Mouse (Mus musculus): ENCODE results near the gene Il34. TPM values are rescaled to one million over a fixed set of nuclear protein-coding genes. Genes with fewer than 3 reads are reported as not detected.

Il34 gene
- total RNA-seq (2022): 1 to 10 TPM; 4.3 to 8.3 (median 5.9) TPM

DNA sequence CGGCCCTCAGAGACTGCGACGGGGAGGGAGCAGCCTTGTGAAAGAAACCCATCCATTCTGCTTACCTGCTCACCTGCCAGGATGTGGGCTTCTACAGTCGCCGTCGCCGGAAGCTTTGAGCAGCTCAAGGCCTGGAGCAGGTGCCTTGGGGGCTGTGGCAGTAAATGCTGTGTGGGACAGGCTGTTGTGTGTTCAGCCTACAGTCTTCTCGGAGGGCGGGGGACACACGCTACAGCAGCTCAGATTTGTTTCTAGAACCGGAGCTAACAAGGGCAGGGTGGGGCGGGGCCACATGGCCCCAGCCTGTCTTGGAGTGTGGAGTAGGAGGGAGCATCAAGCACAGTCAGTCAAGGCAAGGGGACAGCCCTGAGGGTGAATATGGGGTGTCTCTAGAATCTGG, at the start of gene Il34:
Gene Il34, minus strand, starts transcription at position 256 of the 400 bp plus-strand sequence.
- DNase-seq (ENCODE audit: low spot score): no peak

DNA sequence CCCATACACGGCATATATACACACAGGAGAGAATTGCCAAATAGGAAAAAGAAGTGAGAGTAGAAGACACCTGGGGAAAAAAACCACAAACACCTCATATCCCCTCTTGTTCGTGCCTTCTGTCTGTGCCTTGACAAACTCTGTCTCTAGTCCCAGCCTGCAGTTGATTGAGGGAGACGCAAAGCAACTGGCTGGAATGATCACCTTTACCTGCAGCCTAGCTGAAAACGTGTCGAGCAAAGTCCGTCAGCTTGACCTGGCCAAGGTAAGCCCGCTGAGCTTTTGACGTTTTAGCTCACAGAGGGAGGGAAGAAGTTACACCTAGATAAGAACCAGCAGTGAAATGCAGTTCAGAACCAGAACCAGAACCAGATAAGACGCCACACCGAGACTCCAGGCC, 45.5 kb upstream of the Il34 start:
- no peak for DNase-seq (ENCODE audit: low spot score)

DNA sequence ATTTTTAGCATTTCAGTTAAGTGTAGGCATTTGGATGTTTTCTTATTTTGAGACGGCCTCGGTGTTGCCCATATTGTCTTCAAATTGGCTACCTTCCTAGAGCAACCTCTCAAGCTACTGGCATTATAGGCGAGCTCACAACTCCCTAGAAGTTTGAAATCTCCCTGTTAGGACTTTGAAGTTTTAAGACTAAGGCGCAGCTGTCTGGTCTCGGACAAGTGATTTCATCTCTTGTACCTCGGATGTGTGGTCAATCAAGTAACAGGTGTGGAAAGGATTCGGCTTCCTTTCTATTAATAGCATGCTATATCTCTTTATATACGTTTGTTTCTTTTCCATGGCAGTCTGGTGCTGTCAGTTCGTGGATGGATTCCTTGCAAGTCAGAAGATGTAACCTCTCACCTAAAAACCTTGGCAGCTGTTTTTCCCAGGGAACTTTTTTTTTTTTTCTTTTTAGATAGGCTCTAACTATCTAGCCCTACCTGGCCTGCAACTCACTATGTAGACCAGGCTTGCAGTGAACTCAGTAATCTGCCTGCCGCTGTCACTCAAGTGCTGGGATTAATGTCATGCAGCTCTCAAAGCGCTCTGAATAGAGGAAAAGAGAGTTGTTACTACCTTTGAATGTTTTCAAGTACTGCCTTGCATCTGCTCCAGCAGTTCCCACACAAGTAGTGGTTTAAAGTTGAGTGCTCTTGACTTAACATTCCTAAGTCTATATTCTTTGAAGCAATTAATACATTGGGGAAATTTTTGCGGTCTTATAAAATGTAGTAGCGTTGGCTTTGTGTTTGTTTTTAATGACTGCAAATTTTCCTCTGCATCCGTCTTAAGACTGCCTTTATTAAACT, 42.1 kb upstream of the Il34 start:
- DNase-seq (ENCODE audit: low spot score): no peak

DNA sequence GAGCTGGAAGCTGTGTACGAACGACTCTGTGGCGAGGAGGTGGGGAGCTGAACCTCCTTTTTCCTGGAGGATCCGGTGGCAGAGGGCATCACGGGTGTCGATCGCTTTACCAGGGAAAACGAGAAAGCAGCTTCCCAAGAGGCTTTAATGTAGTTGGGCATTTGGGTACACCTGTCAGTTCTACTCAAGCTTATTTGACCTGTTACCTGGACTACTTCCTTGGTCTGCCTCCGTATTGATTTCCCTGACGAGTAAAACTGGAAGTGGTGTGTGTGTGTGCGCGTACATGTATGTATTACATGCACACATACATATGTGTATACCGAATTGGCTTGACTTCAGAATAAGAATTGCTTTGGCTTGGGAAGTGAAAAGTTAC, 41.4 kb upstream of the Il34 start:
- no peak for DNase-seq (ENCODE audit: low spot score)

DNA sequence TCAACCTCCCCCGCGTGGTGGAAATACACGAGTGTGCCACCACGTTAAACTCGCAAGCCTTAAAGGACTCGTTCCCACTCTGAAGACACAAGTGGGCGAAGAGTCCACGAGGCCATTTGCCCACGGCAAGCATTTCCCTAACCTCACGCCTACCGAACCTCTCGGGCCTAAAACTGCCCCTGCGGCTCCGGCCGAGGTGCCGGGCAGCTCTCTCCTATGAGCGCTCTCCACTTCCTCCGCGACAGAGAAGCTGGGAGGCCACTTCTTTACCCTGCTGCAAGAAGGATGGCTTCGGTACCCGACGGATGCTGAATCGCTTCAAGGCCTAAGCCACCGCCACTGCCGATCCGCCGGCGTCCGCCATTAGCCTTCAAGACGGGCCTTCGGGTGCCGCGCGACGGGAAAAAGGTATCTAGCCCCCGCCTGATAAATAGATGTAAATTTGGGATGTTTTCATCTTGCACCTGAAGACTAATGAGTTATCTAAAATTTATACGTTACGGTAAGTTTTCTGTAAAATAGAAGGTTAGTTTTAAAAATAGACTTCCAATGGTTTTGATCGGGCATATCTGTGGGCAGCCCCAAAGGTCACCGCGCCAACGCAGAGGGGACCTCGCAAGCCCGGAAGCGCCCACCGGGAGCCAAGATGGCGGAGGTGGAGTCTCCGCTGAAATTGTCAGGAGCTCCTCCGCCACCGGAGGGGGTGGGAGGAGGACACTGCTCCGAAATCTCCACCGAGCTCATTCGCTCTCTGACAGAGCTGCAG, 40.9 kb upstream of the Il34 start, which contains the start of the genes Cog4 and Sf3b3:
Gene Cog4, plus strand, starts transcription at position 196 of the 766 bp plus-strand sequence.
Gene Sf3b3, minus strand, starts transcription at position 383 of the 766 bp plus-strand sequence.
- DNase-seq (ENCODE audit: low spot score): peak; percentile 92

DNA sequence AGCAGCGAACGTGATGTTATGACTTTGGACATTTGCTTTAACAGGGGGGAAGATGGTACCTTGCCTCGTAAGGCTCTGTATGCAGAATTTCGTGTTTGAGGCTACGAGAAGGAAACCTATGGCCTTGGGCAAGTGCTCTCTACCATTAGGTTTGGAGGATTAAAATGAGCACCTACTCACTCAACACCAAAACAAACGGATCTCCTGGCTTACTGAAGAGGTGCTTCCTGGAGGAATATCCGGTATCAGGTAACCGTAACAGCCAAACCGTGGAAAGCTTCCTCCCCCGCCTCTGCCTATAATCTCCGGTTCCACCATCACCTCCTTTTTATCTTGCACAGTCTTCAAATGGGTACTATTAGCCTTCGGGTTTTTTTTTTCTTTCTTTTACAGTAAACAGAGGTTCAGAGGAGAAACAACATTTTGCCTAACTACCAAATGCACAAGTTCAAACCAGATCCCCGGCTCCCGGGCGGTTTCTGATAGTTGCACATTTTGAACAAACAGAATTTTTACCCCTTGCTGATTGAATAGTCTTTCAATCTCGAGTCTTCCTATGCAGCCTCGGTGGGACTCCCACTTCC, 40.2 kb upstream of the Il34 start:
- peak; percentile 3 for DNase-seq (ENCODE audit: low spot score)

DNA sequence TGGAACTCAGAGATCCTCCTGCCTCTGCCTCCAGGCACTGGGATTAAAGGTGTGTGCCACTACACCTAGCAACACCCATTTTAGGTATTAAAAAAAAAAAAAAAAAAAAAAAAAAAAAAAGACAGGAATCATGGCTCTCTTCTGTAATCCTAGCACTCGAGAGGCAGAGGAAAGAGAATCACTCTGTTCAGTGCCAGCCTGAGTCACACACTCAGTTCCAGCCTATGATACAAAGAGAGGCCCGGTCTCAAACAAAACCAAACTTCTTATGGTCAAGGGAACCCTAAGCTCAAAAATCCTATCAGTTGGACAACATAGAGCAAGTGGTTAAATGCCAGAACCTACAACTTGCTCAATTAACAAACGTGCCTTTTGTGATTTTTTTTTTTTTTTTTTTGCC, 39.2 kb upstream of the Il34 start:
- DNase-seq (ENCODE audit: low spot score): no peak

DNA sequence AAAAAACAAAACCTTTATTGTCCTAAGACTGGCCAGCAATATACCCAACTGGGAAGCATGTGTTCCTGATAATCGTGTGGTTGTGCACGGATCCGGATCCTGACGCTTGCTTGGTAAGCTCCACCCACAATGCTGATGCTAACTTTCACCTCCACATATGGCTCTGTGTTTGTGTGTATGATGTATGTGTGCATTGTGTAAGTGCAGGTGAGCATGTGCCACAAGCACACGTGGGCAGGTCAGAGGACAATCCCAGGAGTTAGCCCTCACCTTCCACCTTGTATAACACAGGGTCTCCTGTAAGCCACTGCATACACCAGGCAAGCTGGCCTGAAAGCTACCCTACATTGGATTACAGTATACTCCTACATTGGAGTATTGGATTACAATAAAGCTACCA, 37.5 kb upstream of the Il34 start:
- no peak for DNase-seq (ENCODE audit: low spot score)

DNA sequence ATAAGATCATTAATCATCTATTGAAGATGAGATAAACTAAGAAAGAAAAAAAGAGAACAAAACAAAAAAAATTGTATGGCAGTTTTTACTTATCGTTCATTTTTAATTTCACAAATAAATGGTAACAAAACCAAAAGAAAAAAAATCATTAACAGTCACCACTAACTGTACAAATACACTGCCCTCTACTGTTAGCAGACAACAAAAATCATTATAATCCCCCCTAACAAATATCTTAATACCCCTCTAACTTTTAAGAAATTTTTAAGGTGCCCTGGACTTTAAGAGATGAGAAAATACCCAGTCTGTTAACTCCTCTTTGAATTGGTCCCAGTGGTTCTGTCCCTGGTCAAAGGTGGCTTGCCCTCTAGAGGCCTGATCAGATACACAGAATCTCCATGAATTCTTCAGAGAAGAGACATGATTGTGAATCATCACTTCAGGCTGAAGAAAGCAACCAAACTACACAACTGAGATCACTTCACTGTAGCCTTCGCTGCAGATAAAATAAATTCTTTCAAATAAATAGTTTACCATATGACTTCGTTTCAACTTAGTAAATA, 36.4 kb upstream of the Il34 start:
- DNase-seq (ENCODE audit: low spot score): no peak

DNA sequence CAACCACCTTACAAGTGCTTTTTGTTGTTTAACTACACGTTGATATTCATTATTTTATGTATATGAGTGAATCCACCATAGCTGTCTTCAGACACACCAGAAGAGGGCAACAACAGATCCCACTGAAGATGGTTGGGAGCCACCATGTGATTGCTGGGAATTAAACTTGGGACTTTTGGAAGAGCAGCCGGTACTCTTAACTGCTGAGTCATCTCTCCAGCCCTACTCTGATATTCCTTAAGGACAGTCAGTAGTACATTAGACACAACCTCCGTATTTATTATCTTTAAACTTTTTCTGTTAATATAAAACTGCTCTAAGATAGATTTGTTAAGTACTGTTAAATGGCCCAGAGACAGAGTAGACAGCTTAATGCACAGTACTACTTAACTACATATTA, 26.2 kb upstream of the Il34 start:
- no peak for DNase-seq (ENCODE audit: low spot score)

DNA sequence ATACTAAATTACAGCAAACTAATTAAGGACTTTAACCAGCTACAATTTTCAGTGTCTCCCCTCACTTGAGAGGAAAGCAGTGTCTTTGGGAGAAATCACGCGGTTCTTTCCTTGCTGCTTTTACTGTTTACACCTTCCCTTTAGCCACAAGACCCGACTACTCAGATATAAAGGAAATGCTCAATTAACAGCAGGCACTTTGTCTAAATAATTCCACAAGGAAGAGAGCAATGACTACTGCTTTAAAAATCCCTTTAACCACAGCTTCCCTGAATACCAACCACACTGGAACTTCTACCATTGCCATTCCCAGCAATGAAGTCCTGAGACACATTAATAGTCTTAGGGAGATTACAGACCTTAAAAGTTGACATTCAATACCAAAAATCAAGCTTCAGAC, 22.8 kb upstream of the Il34 start:
- no peak for DNase-seq (ENCODE audit: low spot score)

DNA sequence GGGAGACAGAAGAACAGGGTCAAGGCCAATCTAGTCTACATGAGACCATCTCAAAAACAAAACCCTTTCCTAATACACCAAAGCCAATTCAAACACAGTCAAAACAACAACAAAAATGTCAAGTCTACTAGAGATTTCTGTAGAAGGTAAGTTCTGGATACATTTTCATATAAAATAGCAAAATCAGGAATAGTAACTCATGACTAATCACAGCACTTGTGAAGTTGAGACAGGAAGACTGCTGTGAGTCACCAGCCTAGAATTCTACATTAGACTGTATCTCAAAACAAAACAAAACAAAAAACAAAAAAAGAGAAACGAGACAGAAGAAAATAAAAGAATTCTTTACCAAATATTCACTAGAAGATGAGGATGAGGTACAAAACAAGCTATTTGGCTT, 19.1 kb upstream of the Il34 start:
- DNase-seq (ENCODE audit: low spot score): no peak

DNA sequence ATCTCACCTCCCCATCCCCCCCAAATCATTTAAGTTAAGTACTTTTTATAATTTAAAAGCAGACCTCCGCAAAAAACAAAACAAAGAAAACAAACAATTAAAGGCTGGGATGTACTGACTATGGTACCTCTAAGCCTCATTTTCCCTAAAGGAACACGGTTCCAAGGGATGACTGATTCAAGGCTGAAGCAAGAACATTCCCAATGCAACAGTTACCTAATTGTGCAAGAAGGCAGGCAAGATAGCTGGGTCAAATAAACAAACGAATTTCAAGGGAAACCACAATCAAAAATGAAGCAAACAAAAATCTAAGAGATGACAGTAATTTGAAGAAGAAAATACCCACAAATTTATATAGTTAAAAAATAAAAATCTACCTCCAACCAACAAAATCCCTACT, 16.2 kb upstream of the Il34 start:
- DNase-seq (ENCODE audit: low spot score): no peak

DNA sequence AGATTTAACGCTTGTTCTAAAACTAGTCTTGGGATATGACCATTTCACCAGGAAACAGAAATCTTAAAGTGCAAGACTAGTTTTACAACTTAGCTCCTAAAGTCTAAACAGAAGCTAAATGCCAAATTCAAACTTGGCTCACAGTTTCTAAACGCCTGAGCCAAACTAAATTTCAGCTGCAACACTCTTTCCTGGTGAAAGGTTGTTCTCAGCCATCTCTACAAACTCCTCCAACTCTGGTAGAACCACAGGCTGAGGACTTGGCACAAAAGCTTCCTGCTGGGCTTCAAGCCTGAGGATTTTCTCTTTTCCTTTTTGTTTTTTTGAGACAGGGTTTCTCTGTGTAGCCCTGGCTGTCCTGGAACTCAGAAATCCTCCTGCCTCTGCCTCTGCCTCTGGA, 14.5 kb upstream of the Il34 start:
- DNase-seq (ENCODE audit: low spot score): no peak

DNA sequence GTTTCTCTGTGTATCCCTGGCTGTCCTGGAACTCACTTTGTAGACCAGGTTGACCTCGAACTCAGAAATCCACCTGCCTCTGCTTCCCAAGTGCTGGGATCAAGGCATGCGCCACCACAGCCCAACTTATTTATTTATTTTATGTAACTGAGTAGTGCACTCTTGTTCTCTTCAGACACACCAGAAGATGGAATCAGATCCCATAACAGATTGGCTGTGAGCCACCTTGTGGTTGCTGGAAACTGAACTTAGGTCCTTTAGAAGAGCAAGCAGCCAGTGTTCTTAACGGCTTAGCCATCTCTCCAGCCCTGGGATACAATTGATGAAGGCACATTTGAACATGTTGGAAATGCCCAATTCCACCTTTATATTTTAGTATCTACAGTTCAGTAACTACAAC, 12.9 kb upstream of the Il34 start:
- no peak for DNase-seq (ENCODE audit: low spot score)

DNA sequence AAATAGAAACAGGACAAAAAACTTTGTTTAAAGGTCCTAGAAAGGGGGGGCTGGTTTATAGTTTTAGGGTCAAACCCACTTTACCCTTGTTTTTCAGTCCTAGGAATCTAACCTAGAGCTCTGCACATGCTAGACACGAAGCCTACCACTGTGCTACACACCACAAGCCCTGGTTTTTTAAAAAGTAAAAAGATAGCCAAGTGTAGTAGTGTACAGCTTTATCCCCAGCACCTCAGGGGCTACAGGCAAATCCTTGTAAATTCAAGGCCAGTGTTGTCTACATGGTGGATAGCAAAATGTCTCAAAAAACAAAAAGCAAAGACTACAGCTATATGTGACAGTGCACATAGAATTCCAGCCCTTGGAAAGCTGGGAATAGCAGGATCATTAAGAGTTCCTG, 11.3 kb upstream of the Il34 start:
- DNase-seq (ENCODE audit: low spot score): no peak

DNA sequence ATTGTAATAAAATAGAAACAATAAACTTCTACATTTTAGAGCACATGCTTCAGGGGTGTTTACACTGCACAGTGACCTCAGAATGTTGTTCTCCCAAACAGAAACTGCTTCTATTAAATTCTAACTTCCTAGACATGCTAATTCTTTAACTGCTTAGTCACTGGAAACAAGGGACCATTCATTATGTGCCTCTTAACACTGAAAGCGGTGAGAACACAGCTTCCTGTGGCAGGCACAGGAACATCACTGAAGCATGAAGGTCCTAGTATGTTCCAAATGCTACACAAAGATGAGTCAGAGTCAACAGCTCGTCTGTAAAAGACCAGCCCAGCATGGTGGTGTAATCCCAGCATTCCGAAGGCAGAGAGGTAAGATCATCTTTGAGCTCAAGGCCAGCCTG, 9.6 kb upstream of the Il34 start:
- DNase-seq (ENCODE audit: low spot score): no peak

DNA sequence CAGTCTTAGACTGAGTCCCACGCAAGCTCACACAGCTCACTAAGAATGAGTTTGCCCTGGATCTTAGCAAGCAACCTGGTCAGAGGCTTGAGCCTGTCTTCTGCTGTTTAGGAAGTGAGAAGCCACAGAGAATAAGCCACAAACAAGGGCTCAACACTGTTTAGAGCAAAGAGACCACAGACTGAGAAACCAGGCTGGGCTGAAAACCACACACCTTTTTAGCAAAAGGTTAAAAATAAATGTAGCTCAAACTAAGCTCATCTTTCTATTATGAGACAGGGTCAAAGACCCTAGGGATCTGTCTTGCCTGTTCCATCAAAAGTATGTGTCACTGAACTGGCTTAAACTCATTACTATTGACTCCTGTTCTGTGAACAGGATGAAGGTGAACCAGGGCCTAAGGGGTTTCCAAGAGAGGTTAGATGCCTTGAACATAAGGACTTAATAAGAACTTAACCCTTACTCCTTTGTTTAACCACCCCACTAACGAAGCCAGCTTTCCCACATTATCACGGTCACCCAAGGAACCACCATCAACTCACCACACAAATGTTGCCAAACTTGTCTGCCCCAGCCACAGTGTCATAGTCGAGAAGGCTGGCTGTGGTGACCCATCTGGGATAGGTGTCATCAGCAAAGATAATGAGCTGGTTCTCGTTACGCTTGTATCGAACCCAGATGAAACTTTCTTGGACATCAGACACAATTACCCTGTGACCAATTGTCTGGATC, 7.5 kb upstream of the Il34 start:
- DNase-seq (ENCODE audit: low spot score): no peak

DNA sequence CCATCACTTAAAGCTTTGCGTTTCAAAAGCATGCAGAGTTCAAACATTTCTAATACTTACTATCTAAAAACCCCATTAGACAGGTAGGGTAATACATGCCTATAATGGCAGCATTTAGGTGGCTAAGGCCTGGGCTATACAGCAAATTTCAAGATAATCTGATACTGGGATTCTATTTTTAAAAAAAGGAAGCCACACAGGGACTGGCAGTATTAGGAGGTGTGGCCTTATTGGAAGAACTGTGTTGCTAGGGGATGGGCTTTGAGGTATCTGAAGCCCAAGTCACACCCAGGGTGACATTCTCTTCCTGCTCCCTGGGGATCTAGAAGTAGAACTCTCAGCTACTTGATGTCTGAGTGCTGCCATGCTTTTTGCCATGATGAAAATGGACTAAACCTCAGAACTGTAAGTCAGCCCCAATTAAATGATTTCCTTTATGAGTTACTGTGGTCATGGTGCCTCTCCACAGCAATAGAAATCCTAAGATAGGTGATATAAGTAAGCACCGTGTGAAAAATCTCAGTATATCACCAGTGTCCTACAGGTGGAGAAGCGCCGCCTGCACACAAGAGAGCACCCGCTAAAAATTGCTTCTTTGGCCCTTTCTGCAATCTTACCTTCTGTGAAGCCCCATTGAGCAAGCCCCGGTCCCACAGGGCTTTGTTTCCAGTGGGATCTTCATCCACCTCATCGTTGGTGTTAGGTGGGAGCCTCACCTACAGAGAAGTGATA, 6.8 kb upstream of the Il34 start:
- DNase-seq (ENCODE audit: low spot score): no peak

DNA sequence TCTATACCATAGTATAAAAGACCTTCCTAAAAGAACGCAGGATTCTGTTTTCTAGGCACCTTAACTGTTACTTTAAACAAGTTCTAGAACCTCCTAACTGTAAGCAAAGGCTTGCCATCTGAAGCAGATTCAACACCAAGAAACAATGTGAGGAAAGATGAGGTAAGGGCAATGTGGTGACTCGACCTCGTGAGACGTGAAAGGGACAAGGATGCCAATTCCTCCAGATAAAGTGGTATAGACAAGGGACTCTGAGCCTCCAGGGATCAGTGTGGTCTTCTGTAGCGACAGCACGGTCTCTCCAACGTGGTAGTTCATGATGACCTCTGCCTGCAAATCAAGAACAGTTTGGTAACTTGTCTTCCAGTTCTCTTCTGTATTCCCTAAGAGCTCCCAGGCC, 6.1 kb upstream of the Il34 start:
- no peak for DNase-seq (ENCODE audit: low spot score)

DNA sequence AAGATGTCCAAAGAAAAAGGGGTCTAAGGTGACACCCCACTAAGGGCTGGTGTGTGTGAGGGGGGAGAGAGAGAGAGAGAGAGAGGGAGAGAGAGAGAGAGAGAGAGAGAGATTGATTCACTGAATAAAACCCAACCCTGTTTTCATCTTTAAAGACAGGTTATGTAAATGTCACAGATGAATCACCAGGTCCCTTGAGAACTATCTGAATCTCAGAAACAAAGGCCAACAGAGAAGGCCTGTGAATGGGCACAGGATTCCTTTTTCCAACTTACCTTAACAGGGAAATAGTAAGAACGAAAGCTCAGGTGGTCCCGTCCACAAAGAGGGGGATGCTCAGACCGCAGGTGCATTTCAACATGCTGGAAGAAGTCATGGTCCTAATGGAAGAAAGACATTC, 5.4 kb upstream of the Il34 start:
- DNase-seq (ENCODE audit: low spot score): no peak

All from heart, adult 8-10 months (tissue).